Mouse (Mus musculus): ENCODE measurements around the gene Iqschfp. TPM values are rescaled to one million over a fixed set of nuclear protein-coding genes. Genes with fewer than 3 reads are reported as not detected.

The Iqschfp gene
- polyA plus RNA-seq, 1 experiment: 1.1 TPM

- H3K4me1 ChIP-seq (ENCODE audit: control insufficient read depth, insufficient read depth, low read length): no peaks in the 10 kb centered on the region
- no peak overlapping the region for H3K27ac ChIP-seq (ENCODE audit: control insufficient read depth, insufficient read depth, low read depth, low read length)
- no peaks in the 10 kb centered on the region for H3K27me3 ChIP-seq (ENCODE audit: control insufficient read depth, insufficient read depth, low read length)
- no peak for TF ChIP-seq POLR2A (IDR thresholded peaks at IDR 0.05; ENCODE audit: control insufficient read depth, low read depth, low read length)
- TF ChIP-seq CTCF (IDR thresholded peaks at IDR 0.05; ENCODE audit: control insufficient read depth, insufficient read depth, insufficient replicate concordance, low read depth, low read length): no peak
- H3K4me3 ChIP-seq (ENCODE audit: control insufficient read depth, low read depth, low read length): no peak overlapping the region
- no peaks in the 10 kb centered on the region for H3K36me3 ChIP-seq (ENCODE audit: control insufficient read depth, insufficient read depth, low read length)
Observed at GRCm38 (mm10) chr3:68203934-68204467, 312.0 kb downstream of the Iqschfp start.

GRCm38 (mm10) chr3:68210422-68210821 is 318.4 kb downstream of the Iqschfp start:
- Histone ChIP-seq H3K36me3 (ENCODE audit: control insufficient read depth, insufficient read depth, low read length) (no peaks in the 10 kb centered on the region), H3K4me1 (ENCODE audit: control insufficient read depth, insufficient read depth, low read length) (no peaks in the 10 kb centered on the region), H3K27ac (ENCODE audit: control insufficient read depth, insufficient read depth, low read depth, low read length) (no peak overlapping the region), H3K4me3 (ENCODE audit: control insufficient read depth, low read depth, low read length) (no peak overlapping the region), H3K27me3 (ENCODE audit: control insufficient read depth, insufficient read depth, low read length) (no peaks in the 10 kb centered on the region)
- TF ChIP-seq CTCF (IDR thresholded peaks at IDR 0.05; ENCODE audit: control insufficient read depth, insufficient read depth, insufficient replicate concordance, low read depth, low read length): no peak
- TF ChIP-seq POLR2A (IDR thresholded peaks at IDR 0.05; ENCODE audit: control insufficient read depth, low read depth, low read length): no peak

DNA sequence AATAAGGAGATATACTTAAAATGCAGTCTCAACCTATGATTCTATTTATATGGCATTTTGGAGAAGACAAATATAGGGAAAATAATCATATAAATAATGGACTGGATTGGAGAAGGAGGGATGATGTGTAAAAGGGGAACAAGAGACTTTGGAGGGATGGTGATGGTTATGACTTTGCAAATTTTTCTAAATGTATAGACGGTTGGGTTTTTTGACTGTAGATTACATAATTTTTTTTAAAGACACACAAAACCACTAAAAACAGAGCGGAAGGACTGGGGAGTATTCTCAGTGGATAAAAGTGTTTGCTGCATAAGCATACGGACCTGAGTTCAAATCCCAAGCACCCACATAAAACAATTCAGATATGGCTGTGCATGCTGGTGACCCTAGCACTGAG is 329.4 kb downstream of the Iqschfp start:
- TF ChIP-seq POLR2A (IDR thresholded peaks at IDR 0.05; ENCODE audit: control insufficient read depth, low read depth, low read length): no peak
- TF ChIP-seq CTCF (IDR thresholded peaks at IDR 0.05; ENCODE audit: control insufficient read depth, insufficient read depth, insufficient replicate concordance, low read depth, low read length): no peak
- Histone ChIP-seq H3K4me3 (ENCODE audit: control insufficient read depth, low read depth, low read length) (no peak overlapping the region), H3K4me1 (ENCODE audit: control insufficient read depth, insufficient read depth, low read length) (no peaks in the 10 kb centered on the region), H3K27ac (ENCODE audit: control insufficient read depth, insufficient read depth, low read depth, low read length) (no peak overlapping the region), H3K27me3 (ENCODE audit: control insufficient read depth, insufficient read depth, low read length) (no peaks in the 10 kb centered on the region), H3K36me3 (ENCODE audit: control insufficient read depth, insufficient read depth, low read length) (no peaks in the 10 kb centered on the region)

DNA sequence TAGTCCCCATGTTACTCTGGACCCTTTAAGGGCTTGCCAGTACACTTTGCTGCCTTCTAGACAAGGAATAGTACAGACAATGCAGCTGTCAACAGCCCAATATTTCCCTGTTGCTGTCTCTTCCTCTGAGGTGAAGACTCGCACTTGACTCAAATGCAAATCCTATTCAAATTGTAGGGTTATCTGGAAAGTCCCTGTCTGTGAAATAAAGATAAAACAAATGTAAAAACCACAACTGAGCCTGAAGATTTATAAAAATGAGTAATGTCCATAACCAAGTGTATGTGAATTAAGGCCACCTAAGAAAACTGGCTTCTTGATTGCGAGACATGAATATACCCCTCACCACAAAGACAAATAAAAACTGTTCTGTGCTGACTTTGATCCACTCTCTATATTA is 347.9 kb downstream of the Iqschfp start:
- no peaks in the 10 kb centered on the region for H3K27me3 ChIP-seq (ENCODE audit: control insufficient read depth, insufficient read depth, low read length)
- TF ChIP-seq CTCF (IDR thresholded peaks at IDR 0.05; ENCODE audit: control insufficient read depth, insufficient read depth, insufficient replicate concordance, low read depth, low read length) (no peak), POLR2A (IDR thresholded peaks at IDR 0.05; ENCODE audit: control insufficient read depth, low read depth, low read length) (no peak)
- H3K4me3 ChIP-seq (ENCODE audit: control insufficient read depth, low read depth, low read length): no peak overlapping the region
- no peaks in the 10 kb centered on the region for H3K36me3 ChIP-seq (ENCODE audit: control insufficient read depth, insufficient read depth, low read length)
- no peaks in the 10 kb centered on the region for H3K4me1 ChIP-seq (ENCODE audit: control insufficient read depth, insufficient read depth, low read length)
- H3K27ac ChIP-seq (ENCODE audit: control insufficient read depth, insufficient read depth, low read depth, low read length): no peak overlapping the region

GRCm38 (mm10) chr3:68243239-68243638 is 351.2 kb downstream of the Iqschfp start:
- no peak for TF ChIP-seq CTCF (IDR thresholded peaks at IDR 0.05; ENCODE audit: control insufficient read depth, insufficient read depth, insufficient replicate concordance, low read depth, low read length)
- no peak for TF ChIP-seq POLR2A (IDR thresholded peaks at IDR 0.05; ENCODE audit: control insufficient read depth, low read depth, low read length)
- H3K27me3 ChIP-seq (ENCODE audit: control insufficient read depth, insufficient read depth, low read length): no peaks in the 10 kb centered on the region
- H3K27ac ChIP-seq (ENCODE audit: control insufficient read depth, insufficient read depth, low read depth, low read length): no peak overlapping the region
- no peaks in the 10 kb centered on the region for H3K36me3 ChIP-seq (ENCODE audit: control insufficient read depth, insufficient read depth, low read length)
- H3K4me3 ChIP-seq (ENCODE audit: control insufficient read depth, low read depth, low read length): no peak overlapping the region
- H3K4me1 ChIP-seq (ENCODE audit: control insufficient read depth, insufficient read depth, low read length): no peaks in the 10 kb centered on the region

- no peaks in the 10 kb centered on the region for H3K36me3 ChIP-seq (ENCODE audit: control insufficient read depth, insufficient read depth, low read length)
- H3K4me3 ChIP-seq (ENCODE audit: control insufficient read depth, low read depth, low read length): no peak overlapping the region
- H3K4me1 ChIP-seq (ENCODE audit: control insufficient read depth, insufficient read depth, low read length): no peaks in the 10 kb centered on the region
- TF ChIP-seq CTCF (IDR thresholded peaks at IDR 0.05; ENCODE audit: control insufficient read depth, insufficient read depth, insufficient replicate concordance, low read depth, low read length) (no peak), POLR2A (IDR thresholded peaks at IDR 0.05; ENCODE audit: control insufficient read depth, low read depth, low read length) (no peak)
- no peaks in the 10 kb centered on the region for H3K27me3 ChIP-seq (ENCODE audit: control insufficient read depth, insufficient read depth, low read length)
- H3K27ac ChIP-seq (ENCODE audit: control insufficient read depth, insufficient read depth, low read depth, low read length): no peak overlapping the region
Observed at GRCm38 (mm10) chr3:68246154-68246553, 354.1 kb downstream of the Iqschfp start.

GRCm38 (mm10) chr3:68250589-68250988 is 358.6 kb downstream of the Iqschfp start:
- no peak overlapping the region for H3K27ac ChIP-seq (ENCODE audit: control insufficient read depth, insufficient read depth, low read depth, low read length)
- H3K4me1 ChIP-seq (ENCODE audit: control insufficient read depth, insufficient read depth, low read length): no peaks in the 10 kb centered on the region
- H3K27me3 ChIP-seq (ENCODE audit: control insufficient read depth, insufficient read depth, low read length): no peaks in the 10 kb centered on the region
- no peaks in the 10 kb centered on the region for H3K36me3 ChIP-seq (ENCODE audit: control insufficient read depth, insufficient read depth, low read length)
- no peak overlapping the region for H3K4me3 ChIP-seq (ENCODE audit: control insufficient read depth, low read depth, low read length)
- TF ChIP-seq CTCF (IDR thresholded peaks at IDR 0.05; ENCODE audit: control insufficient read depth, insufficient read depth, insufficient replicate concordance, low read depth, low read length) (no peak), POLR2A (IDR thresholded peaks at IDR 0.05; ENCODE audit: control insufficient read depth, low read depth, low read length) (no peak)

GRCm38 (mm10) chr3:68252335-68252734 is 360.3 kb downstream of the Iqschfp start:
- no peak for TF ChIP-seq CTCF (IDR thresholded peaks at IDR 0.05; ENCODE audit: control insufficient read depth, insufficient read depth, insufficient replicate concordance, low read depth, low read length)
- no peak for TF ChIP-seq POLR2A (IDR thresholded peaks at IDR 0.05; ENCODE audit: control insufficient read depth, low read depth, low read length)
- H3K27me3 ChIP-seq (ENCODE audit: control insufficient read depth, insufficient read depth, low read length): no peaks in the 10 kb centered on the region
- no peak overlapping the region for H3K4me3 ChIP-seq (ENCODE audit: control insufficient read depth, low read depth, low read length)
- no peak overlapping the region for H3K27ac ChIP-seq (ENCODE audit: control insufficient read depth, insufficient read depth, low read depth, low read length)
- H3K4me1 ChIP-seq (ENCODE audit: control insufficient read depth, insufficient read depth, low read length): no peaks in the 10 kb centered on the region
- no peaks in the 10 kb centered on the region for H3K36me3 ChIP-seq (ENCODE audit: control insufficient read depth, insufficient read depth, low read length)
